Mouse (Mus musculus): ENCODE data around the gene Golga2.

DNA sequence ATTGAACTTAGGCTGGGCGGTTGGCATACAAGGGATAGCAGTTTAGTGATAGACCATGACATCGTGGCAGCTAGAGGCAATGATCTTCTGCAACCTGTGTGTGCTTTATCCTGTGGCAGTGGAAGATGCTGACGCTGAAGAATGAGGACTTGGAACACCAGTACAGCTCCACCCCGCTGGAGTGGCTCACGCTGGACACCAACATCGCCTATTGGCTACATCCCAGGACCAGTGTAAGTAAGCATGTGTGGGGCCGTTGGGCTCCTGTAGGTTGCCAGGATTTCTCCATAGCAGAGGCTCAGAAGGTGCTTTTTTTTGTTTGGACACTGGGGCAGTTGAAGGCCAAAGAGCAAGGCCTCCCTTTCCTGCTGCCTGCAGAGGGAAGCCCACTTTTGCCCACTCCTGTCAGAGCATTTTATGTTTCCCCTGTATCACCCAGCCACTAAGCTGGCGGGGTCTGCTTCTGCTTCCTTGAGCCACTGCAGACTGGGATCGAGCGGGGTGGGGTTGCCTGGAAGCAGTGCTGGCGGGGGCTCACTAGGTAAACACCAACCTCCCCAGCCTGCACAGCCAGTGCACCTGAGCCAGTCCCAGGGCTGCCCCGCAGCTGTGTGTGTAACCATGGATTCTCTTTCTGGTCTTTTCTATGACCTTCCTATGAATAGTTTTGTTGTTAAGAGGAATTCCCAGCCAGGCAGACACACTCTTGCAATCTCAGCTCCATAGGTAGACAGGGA is 35.2 kb upstream of the Golga2 start:
- no peak for TF ChIP-seq CTCF (IDR thresholded peaks at IDR 0.05; ENCODE audit: borderline replicate concordance, extremely low read depth, insufficient read depth, insufficient read length)
- TF ChIP-seq POLR2A (IDR thresholded peaks at IDR 0.05; ENCODE audit: borderline replicate concordance, extremely low read depth, insufficient read depth, insufficient read length, poor library complexity, severe bottlenecking), result no peak

Data from brain, embryonic 14.5 days (tissue).